Mouse (Mus musculus) yolk sac, embryonic 10.5 days (tissue): Measurements from ENCODE around the gene Ccn6.
"Not testable (repeated sequence)": the region's sequence is repeated elsewhere in the genome, so short reads cannot be mapped to it uniquely, and the experiment has no call there.

Experiments used
- DNase-seq: peaks from one replicate; pipeline ENCODE4 v3.0.0-alpha.2; 2017; ENCODE audit warnings: low spot score

The Ccn6 gene

DNA sequence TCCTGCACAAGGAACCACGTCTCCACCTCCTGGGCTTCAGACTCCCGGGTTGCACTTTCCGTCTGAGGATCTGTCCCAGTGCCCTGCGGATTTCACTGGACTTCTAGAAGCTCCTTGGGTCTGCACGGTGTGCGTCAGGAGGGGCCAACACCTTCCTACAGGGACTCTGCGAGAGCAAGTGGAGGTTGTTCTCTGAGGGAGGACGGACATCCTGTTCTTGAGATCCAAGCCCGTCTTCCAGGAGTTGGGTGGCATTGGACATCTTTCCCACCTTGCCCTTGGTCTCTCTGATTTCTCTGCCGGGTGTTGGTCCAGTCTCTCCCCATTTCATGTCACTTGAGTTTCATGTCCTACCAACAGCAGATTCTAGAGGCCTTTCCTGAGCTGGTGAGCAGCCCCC is at the start of gene Ccn6:
Gene Ccn6 (minus strand): TSS at position 101 of the 400 bp plus-strand sequence.
- no peak for DNase-seq

DNA sequence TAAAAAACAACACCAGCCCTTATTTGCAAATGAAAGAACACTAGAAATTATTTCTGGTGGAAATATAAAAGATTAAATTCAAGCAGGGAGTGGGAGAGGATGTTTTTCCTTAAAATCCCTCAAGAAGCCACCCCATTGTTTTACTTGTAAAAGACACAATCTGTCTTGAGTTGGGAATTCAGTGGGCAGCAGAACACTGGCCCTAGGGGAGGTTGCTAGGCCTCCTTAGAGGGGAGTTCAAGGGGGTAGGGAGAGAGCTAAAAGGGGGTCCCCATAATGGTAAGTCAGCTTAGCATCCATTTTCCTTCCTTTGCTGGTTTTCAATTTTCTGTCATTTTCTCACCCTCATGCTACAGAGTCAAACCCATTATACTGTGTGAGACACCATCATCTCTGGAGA is 46.4 kb upstream of the Ccn6 start:
- DNase-seq, result no peak

DNA sequence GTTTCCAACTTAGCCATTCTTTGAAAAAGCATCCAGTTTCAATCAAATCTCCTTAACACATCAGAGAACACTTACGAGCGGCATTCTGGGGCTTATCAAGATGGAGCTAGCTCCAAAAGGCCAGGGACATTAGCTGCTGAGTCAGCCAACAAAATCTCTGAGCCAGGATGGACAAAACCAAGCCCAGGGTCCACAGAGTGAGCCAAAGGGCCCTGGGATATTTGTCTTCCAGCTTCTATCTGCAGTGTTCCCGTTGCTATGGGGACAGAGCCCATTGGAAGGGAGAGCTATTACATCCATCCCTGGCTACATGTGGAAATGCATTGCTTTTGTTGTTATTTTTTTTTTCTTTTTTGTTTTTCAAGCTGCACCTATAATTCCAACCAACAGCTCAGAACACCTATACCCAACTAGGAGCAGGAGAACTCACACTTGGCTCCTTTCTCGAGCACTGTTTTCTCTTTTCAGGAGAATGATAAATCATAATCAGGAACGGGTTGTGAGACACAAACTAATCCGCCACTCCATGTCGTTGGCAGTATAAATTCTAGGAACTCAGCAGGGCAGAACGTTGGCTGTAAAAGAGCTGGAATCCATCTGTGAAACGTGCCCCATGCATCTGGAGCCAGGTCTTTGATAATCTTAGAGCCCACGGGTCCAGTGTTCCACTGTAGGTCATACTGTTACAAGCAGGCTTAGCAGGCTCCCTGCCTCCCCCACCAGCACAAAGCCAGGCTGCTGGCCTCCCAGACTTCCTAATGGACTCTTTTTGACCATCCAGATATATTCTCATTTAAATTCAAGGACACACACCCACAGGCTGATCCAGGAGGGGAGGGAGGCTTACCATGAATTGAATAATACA is 45.8 kb upstream of the Ccn6 start:
- no peak for DNase-seq

DNA sequence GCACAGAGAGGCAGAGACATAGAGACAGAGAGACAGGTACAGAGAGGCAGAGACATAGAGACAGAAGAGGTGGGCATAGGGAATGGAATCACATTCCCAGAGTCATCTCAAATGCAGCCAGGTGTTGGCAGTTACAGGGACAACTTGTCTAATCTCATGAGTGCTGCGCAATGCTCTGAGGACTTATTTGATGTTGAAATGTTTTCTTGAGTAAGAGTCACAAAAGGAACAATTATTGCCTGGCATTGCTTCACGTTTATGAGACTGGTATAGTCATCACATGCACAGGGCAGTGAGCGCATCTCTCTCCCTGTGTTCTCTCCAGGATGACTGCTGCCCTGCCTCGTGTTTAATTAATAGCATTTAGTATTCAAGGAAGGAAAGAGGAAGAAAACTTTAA is 45.1 kb upstream of the Ccn6 start:
- no peak for DNase-seq

DNA sequence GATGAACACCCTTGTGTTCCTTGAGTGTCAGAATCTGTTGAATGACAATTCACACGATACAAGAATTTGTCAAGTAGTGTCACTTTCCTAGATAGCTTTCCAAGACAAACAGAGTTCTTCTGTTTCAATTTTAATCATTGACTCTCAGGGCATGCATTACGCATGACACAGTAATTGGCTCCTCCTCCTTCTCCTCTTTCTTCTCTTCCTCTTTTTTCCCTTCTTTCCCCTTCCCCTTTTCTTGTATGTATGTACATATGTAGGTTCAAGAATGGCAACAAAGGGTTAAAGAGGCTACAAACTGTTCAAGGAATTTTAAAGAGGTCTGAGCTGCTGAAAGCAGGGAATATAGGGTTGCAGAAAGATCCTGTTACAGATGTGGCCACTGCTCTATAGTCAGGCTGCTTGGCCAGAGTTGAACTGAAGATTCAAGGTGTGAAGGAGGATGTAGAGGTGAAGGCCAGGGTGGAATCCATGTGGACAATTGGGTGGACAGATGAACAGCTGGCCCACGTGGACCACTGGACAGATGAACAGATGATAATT is 43.8 kb upstream of the Ccn6 start:
- DNase-seq, result no peak

DNA sequence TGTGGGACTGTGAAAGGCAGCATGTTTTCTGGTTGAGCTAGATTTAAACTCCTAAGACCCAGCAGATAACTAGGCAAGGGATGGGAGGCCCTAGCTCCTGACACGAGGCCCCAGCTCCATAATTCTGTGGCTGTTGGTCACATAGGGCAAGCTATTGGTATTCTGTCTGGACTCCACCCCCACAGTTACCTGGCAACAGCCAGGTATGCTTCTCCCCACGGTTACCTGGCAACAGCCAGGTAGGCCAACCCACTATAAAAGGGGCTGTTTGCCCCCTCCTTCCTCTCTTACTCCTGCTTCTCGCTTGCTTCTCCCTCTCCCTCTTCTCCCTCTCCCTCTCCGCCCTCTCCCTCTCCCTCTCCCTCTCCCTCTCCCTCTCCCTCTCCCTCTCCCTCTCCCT is 38.9 kb upstream of the Ccn6 start:
- DNase-seq, result no peak

DNA sequence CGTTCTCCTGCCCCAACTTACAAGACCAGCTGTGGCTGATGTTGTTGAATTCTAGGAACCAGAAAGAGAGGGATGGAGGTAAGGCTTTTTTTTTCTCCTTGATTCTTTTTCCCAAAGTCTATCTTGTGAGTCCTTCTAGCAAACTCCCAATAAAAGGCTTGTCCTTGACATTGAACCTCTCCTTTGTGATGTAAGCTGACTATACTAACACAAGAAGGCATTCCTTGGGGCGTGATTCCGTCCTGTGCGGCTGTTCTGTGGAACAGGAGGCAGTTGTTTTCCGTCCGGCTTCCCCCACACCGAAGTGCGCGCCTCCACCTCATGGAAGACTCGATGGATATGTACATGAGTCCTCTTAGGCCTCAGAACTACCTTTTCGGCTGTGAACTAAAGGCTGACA is 34.6 kb upstream of the Ccn6 start:
- not testable (repeated sequence) for DNase-seq

DNA sequence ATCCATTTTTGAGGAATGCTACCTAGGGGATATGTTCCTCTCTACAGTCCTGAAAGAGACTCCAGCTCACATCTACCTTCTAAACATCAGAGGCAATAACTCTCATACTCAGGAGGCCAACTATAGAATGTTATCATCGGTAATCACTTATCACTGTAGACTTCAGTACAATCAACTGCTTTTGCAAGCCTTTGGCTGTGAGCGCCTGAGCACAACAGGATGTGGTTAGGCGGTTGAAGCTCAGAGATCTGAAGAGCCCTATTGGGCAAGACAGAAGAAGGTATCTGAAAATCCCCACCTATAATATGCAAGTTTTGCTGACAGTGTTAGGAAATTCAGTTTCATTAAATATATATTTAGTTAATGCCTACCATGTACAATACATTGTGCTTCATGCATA is 29.1 kb upstream of the Ccn6 start:
- DNase-seq, result no peak

DNA sequence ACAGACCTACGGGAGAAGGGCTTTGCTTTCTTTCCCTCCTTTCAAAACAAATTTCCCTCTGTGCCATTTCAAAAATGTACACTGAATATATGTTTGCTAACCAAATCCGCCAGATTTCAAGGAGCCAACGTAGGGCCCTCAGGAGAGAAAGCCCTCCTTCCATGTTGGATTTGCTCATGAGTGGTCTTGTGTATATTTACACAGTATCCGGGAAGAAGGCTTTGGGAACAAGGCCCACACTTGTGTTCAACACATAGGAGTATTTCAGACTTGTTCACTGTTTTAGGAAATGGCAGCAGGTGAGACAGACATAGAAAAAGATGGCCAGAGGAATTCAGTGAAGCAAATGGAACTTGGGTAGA is 21.9 kb upstream of the Ccn6 start:
- no peak for DNase-seq

DNA sequence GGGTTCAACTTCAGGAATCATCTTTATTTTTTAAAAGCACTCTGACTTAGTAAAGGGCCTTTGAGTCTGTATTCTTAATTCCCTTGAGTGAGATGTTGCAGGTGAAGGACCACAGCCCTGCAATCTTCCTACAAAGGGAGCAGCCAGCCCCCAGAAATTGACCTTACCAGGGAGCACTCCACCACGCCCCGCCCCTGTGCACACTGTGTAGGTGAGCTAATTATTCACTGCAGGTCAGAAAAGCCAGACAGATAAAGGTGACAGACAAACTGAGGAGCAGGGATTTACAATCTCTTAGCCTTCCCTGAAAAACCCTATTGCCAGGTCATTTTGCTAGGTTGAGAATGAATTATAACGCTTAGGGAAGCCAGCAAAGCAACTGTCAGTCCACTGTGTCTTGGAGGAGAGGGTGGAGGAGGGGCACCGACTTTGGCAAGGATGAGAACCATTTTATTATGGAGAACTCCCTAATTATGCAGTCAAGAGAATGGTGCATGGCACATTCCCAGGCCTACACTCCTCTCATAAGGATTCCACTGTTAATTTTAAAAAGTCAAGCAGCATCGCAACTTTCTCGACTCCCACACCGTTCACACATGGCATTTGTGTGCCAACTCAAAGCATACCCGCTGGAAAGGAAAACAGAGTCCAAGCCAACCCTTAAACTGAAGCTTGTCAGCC is 21.4 kb upstream of the Ccn6 start:
- DNase-seq, result peak; percentile 52

DNA sequence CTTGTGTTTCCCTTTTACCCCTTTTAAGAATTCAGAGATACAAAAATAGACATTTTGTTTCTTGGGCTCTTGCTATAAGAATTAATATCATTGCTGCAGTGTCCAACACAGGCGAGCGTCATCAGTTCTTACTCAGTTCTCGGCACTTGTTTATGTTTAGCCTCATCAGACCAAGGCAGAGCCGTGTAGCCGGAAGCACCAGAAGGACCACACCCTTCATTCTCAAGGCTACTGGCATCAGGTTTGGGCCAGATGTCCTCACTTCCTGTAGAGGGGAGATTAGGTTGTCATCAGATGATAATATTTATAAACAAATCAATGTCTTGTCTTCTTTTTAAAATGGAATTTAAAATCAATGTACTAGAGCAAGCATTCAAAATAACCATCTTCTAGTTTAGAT is 13.4 kb upstream of the Ccn6 start:
- DNase-seq, result no peak

DNA sequence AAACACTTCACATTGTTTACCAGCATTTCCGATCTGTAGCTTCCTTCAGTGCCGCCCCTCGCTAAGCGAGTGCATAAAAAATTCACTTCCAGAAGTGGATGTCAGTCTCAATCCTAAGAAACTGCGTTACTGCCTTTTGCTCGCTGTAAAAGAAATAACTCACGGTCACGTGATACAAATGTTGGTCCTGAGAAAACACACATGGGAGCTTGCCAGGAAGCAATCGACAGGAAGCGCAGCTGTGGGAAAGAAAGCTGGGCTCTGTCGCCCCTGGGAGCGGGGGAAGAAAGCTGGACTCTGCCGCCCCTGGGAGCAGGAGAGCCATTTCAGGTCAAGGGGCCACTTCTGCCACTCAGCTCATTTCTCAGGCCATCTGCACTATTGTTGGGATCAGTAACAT is 9.5 kb upstream of the Ccn6 start:
- DNase-seq, result peak; percentile 37

DNA sequence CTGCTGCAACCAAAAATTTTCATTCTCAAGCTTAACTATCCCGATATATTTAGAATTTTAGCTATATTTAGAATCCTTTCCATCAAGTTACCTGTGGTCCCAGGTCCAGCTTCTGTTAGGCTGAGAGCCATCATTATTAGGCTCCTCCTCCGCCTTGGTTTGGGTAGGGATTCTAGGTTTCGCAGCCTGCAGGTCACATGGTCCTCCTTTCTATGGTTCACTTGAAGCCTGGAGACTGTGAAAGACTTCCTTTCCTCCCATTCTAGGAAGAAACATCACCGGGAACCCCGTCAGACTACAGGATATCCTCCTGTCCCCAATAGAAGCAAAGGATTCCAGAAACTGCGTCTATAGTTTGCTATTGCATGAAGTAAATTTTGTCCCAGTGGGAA is 8.9 kb upstream of the Ccn6 start:
- DNase-seq, result no peak

DNA sequence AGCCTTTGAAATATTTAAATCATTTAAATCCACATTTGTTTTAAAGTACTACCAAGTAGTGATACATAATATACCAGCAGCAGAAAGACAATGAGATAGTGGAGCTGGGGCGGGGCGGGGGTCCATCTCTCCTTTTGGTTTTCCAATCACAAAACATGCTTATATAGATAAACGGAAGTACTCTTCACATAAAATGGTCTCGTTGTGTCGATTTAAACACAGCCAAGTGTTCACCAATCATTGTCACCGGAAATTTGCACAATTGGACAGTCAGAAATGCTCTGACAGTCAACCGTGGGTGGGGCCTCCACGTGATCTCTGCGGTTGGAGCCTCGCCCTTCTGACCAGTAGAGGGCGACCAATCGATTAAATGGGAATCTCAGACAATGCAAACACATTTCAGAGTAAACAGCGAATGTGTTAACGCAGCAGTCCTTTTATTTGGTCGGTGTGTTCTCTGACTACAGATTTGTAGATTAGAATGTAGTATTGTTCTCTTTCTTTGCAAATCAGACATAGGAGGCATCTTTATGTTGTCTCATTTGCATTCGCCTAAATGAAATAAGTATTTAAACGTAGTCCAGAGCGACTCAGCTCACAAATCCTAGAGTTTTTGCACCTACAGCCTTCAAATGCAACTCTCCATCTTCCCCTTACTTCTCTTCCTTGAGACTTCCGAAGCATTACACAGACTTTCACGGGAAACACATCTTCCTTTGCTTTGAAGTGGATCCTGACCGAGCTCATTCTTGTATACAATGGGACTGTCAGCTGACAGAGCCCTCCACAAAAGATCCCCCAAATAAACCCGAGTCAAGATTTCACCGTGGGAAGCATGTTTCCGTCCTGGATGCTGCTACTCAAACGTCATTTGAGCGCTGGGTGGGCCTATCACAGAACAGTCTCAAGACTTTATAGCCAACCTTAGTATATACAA is 8.3 kb upstream of the Ccn6 start:
- peak; percentile 86 for DNase-seq

DNA sequence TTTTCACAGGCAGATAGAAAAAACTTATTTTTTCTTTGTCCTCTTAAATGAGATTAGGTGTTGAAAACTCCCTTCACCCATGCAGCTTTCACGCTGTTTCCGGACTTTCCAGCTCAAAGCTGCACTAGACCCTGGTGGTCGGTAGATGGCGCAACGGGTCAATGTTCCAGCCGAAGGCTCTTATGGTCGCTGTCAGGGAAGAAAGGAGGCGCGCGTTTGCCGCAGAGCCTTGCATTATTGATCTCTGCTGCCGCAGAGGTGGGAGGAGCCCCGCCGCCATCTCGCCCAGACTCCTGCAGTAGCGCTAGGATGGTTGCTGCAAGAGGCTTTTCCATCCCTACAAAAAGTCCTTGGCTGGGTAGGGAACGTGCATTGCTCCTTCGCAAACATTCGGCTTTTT is 7.5 kb upstream of the Ccn6 start:
- peak; percentile 87 for DNase-seq

DNA sequence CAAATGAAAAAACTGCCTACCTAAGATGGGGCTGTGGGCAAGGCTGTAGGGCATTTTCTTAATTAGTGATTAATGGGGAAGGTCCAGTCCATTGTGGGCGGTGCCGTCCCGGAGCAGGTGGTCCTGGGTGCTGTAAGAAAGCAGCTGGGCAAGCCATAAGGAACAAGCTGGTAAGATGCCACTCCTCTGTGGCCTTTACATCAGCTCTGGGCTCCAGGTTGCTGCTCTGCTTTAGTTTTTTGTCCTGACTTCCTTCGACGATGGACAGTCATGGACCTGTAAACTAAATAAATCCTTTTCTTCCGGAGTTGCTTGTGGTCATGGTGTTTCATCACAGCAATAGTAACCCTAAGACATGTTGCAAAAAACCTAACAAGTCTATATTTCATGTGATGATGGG is 7.1 kb upstream of the Ccn6 start:
- no peak for DNase-seq

DNA sequence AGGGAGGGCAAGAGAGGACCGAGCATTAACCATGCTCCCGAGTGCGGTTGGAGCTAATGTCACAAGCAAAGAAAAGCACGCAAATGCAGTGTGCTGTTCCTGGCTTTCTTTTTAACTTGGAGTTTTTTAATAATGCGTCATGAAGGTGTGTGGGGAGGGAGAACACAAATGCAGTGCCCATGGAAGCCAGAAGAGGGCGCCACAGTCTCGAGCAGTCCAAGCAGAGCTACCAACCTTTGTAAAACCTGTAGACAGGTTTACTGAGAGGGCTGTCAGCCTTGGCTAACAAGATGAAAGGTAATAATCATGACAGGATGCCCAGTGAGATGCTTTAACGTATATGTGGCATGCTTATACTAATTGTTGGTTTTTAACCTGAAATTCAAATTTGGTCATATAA is 6.6 kb upstream of the Ccn6 start:
- DNase-seq, result peak; percentile 42

DNA sequence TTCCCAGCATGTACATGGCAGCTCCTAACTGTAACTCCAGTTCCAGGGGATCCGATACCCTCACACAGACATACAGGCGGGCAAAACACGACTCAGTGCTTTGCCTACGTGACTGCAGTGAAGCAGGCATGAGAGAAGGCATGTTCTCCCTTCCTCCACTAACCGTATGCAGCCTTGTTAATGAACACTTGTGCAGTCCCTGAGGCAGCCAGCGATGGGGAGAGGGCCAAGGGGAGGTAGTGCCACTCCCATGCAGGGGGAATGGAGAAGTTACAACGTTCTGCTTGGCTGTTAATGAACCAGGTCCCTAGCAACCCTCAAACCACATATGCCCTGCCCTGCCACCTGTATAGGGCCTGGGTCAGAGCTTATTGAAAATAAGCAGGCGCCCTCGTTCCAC is 6.0 kb upstream of the Ccn6 start:
- DNase-seq, result no peak

DNA sequence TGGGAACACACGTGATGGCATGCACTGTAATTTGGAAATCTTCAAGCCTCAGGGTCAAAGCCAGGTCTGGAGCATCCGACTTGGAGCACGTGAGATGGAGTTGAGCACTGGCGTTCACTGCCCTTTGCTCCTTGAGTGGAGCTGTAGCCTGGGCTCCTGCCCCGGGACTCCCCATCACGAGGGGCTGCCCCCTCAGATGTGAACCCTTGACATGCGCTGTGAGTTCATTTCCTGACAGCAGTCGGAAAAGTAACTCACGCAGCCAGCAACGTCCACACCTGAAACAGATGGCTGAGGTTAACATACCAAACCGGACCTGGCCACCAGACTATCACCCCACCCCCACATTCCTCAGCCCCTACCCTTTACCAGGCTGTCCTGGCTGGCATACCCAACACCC is 4.0 kb upstream of the Ccn6 start:
- no peak for DNase-seq

DNA sequence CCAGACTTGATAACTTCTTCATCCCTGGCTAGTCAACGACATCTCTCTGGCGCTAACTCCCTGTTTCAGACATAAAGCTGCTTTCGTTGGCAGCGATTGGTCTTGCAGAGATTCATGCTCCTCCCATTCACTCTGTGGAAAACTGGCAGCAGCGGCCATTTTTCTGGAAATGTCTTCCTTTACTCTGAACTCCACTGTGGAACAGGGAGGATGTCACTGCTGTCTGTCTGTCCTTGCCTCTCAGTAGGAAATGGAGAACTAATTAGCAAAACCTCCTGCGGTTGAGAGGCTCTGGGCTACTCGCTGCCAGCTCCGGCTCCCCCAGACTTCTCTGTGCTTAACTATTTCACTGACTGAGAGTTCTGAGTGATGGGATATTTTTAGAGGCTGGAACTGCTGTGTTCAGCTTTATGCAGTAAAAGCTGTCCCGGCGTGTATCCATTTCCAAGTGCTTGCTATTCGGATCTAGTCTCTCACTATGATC is 2.1 kb upstream of the Ccn6 start:
- no peak for DNase-seq

DNA sequence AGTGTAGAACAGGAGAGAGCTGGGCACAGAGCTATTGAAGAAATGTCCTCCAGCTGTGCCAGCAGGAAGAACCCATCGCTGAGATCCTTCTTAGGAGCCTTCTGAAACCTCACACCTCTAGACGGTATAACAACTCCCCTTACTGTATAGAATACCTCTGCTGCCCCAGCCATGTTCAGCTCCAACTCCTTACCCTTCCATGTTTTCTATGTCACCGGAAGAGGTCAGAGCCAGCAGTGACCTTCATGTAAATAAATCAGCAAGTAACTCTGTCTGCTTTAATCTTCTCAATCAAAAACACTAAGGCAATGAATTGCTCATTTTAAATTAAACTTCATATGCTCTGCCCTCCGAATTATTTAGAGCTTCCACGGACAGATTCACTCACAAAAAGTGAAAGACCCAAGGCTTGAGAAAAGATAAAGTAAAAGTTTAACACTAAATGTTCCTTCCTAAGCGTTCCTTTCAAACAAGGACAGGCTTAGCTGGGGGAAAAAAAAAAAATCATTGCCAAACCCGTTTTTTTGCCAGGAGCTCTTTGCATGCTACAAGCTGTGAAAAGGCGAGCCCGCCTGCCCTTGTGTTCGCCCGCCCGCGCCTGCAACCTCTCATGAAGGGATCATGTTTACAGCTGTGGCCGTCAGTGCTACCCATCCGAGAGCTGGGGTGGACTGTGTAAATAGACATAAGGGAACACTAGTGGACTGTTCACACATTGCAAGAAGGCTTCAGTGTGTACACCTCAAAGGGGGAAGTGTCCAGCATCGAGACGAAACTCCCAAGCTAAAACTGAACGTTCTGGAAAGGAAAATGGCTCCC is 719 bp downstream of the Ccn6 start:
- DNase-seq, result no peak
